Mouse (Mus musculus) left cerebral cortex, postnatal 36 days (tissue): ENCODE results near the gene Bdkrb1. TPM values are rescaled to one million over a fixed set of nuclear protein-coding genes. Genes with fewer than 3 reads are reported as not detected.

Experiments
- DNase-seq, 2 experiments: peaks; one replicate each; pipeline ENCODE4 v3.0.0; 2021 to 2022; ENCODE audit warnings: low spot score in 2 of 2, mixed read lengths in 1 of 2
- intact Hi-C: fragments of 180-260 bp; cut with DNase I; formaldehyde crosslinking; loops from one replicate; pipeline ENCODE4 v1.15.1; 2025
- total RNA-seq, 2 experiments: library from RNA; stranded (reverse); gene quantifications; 2 replicates each; pipeline ENCODE4 v1.2.3; 2021

Bdkrb1 gene
- total RNA-seq, 2 experiments from 2014 or later, result not detected

GRCm38 (mm10) chr12:105593471-105593870, 9.4 kb upstream of the Bdkrb1 start:
- DNase-seq, result no peak
- intact Hi-C loops, result no loop called here

DNA sequence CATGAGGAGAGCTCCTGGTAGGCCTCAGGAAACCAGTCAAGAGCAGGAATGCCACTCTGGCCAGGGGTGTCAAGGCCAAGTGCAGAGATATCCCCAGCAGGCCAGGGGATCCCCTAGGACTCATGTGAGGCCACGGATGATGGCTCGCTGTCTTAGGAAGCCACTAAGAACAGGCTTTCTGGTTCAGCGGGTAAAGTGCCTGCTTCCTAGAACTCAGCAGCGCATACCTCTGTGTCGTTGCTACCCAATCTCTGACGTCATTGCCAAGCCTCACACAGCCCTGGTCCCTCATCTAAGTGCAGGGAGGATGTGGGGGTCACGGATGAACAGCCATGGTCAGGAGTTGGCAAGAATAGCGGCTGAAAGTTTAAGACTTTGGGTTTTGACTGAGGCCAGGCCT, 5.8 kb upstream of the Bdkrb1 start:
- intact Hi-C loops, result no loop called here
- no peak for DNase-seq

- no peak for DNase-seq
These were observed 4.4 kb upstream of the Bdkrb1 start for GRCm38 (mm10) chr12:105598503-105598902.

GRCm38 (mm10) chr12:105599098-105599497, 3.8 kb upstream of the Bdkrb1 start:
- no peak for DNase-seq
- intact Hi-C loops, result no loop called here

More at GRCm38 (mm10) chr12:105598503-105598902, 4.4 kb upstream of the Bdkrb1 start:
- intact Hi-C loops, result no loop called here

GRCm38 (mm10) chr12:105601586-105601985, 1.3 kb upstream of the Bdkrb1 start:
- intact Hi-C loops, result no loop called here
- DNase-seq, result no peak

- intact Hi-C loops, result no loop called here
- no peak for DNase-seq
These were observed 1.0 kb downstream of the Bdkrb1 start for GRCm38 (mm10) chr12:105603904-105604303.

- intact Hi-C loops, result no loop called here
- no peak for DNase-seq
These were observed 2.3 kb downstream of the Bdkrb1 start for GRCm38 (mm10) chr12:105605212-105605611.

GRCm38 (mm10) chr12:105606881-105607280, 4.0 kb downstream of the Bdkrb1 start:
- DNase-seq, result no peak
- intact Hi-C loops, result no loop called here

GRCm38 (mm10) chr12:105611045-105611444, 8.2 kb downstream of the Bdkrb1 start:
- DNase-seq, result no peak
- intact Hi-C loops, result loop anchor here (2.0 kb wide), 1 partner anchor 112 kb away; no protein-coding TSS in a partner anchor

DNA sequence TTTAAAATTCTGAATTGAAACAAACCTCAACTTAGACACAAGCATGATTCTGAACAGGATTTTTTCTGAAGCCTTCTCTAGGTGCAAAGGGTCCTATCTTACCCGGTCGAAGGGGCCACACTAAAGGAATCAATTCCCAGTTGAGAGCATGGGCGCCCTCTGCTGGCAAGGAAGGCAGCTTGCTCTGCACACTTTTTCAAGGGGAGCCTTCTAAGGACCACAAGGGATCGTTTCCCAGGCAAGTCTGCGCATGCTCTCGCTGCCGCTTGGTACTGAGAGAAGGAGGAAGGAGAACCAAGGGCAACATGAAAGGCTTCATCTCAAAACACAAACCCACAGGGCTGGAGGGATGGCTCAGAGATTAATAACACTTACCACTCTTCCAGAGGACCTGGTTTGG, 8.9 kb downstream of the Bdkrb1 start:
- intact Hi-C loops, result loop anchor here (2.0 kb wide), 1 partner anchor 113 kb away; no protein-coding TSS in a partner anchor
- peak; percentile 39 to 61 for DNase-seq

DNA sequence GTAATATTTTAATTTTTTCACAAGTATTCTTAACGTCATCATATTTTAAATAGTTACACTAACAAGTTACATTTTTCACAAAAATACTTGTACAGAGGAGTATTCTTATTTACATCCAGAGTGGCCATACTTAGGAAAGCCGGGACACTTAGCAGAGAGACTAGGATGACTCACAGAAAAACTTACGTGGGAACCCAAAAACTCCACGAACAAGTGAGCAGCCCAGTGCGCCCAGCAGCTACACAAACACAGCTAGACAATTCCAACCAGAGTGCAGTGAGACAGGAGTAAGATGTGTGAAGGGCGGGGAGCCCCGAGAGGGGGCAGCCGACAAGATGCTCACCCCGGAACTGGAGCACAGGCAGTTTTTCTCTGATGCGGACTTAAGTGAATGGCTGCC, 10.7 kb downstream of the Bdkrb1 start:
- no peak for DNase-seq

GRCm38 (mm10) chr12:105622048-105622447, 19.2 kb downstream of the Bdkrb1 start:
- intact Hi-C loops, result no loop called here
- no peak for DNase-seq

More for the DNA sequence above, 10.7 kb downstream of the Bdkrb1 start:
- intact Hi-C loops, result no loop called here

DNA sequence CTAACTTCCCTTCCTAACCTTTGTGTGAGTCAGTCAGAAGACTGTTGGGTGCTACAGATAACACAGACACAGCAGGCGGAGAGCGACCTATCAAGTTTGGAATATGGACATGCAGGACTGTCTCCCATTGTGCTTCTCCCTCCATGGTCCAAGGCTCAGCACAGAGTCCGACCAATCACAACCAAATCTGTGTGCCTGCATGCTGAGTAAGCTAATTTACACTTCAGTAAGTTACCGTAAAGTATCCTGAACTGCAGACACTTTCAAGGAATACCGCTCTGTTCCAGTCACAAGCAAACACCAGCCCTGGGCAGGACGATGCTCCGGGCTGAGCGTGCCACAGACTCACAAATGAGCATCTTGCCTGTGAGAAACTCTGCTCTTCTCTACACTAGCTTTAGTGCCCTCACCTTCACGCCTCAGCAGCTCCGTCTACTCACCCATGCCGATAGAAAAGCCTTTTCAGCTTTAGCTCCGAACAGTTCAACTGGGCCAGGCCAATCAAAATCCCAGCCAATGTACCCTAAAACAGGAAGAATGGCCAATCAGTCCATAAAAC, 20.2 kb downstream of the Bdkrb1 start:
- no peak for DNase-seq
- intact Hi-C loops, result no loop called here

DNA sequence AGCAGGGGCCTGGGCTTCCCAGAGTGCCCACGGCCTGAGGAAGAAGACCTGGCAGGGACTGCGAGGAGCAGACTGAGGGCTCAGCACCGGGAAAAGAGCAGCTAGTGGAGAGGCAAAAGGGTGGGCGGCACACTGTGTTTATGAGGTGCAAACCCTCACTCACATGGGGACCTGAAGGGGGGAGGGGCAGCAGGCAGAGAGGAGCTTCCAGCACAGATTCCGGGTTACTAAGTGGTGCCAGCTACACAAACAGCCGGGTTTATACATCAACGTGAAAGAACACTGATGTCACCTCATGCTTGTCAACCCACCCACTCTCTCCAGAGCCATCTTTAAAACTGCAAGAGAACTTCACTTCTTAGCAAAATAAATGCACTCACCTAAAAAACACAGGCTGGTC, 22.9 kb downstream of the Bdkrb1 start:
- intact Hi-C loops, result no loop called here
- DNase-seq, result no peak

GRCm38 (mm10) chr12:105634374-105635067, 31.6 kb downstream of the Bdkrb1 start:
- no peak for DNase-seq
- intact Hi-C loops, result loop anchor here (10.0 kb wide), 1 partner anchor 90 kb away; no protein-coding TSS in a partner anchor

DNA sequence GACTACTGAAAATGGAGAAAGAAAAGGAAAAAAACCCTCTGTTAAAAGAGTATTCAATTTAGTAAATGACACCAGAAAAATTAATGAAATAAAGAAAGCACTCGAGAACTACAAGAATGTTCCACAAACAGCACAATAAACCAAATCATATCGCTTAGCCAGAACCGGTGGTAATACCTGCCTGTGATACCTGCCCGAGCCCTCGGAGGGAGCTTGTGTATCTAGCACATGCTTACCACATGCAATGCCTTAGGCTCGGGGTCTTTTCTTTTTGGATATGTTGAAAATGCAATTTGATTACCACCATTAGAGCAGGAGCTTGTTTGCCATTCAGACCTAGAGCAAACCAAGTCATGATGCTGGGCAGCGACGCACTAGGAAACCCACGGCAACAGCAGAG, 33.7 kb downstream of the Bdkrb1 start:
- no peak for DNase-seq
- intact Hi-C loops, result loop anchor here (10.0 kb wide), 1 partner anchor 88 kb away; no protein-coding TSS in a partner anchor

- intact Hi-C loops, result loop anchor here (10.0 kb wide), 1 partner anchor 87 kb away; no protein-coding TSS in a partner anchor
- no peak for DNase-seq
These were observed 34.7 kb downstream of the Bdkrb1 start for GRCm38 (mm10) chr12:105637554-105637953.

GRCm38 (mm10) chr12:105642770-105643321, 40.0 kb downstream of the Bdkrb1 start:
- DNase-seq, result no peak
- intact Hi-C loops, result no loop called here
